Mouse (Mus musculus): ENCODE results near the gene Acbd7. TPM values are rescaled to one million over a fixed set of nuclear protein-coding genes. Genes with fewer than 3 reads are reported as not detected.

Acbd7 gene
- polyA plus RNA-seq, 1 experiment from 2014 or later: 0.33 TPM

DNA sequence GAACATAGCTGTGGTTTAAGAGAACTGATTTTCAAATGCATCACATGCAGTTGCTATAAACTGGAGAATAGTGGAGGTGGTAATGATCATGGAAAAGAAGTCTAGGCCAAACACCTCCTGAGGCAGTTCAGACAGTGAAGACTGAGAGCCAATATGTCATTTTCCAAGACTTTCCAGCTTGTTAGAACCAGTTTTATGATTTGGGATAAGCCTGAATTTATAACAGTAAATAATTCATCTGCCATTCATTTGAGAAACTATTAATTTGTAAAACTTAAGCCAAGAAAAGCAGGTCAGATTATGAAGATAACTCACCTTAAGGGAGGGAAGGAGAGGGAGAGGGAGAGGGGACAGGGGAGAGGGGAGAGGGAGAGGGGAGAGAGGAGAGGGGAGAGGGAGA, 17.2 kb downstream of the Acbd7 start:
- no peak overlapping the region for H3K9ac ChIP-seq (ENCODE audit: low read depth, low read length)
- no peaks in the 10 kb centered on the region for H3K4me1 ChIP-seq (ENCODE audit: control insufficient read depth, insufficient read depth, low read length)
- ATAC-seq (replicated peaks; ENCODE audit: insufficient number of reproducible peaks, low FRiP score, low TSS enrichment): no peak
- no peaks in the 10 kb centered on the region for H3K9me3 ChIP-seq (replicated peaks; ENCODE audit: control insufficient read depth, low read length)
- H3K36me3 ChIP-seq (ENCODE audit: control insufficient read depth, insufficient read depth, low read length): no peaks in the 10 kb centered on the region
- H3K27ac ChIP-seq (ENCODE audit: low read depth, low read length): no peak overlapping the region
- H3K4me2 ChIP-seq: no peak overlapping the region
- no peak overlapping the region for H3K4me3 ChIP-seq (ENCODE audit: low read depth, low read length)
- no peaks in the 10 kb centered on the region for H3K27me3 ChIP-seq (ENCODE audit: control insufficient read depth, insufficient read depth, low read length)

- no peak for ATAC-seq (replicated peaks; ENCODE audit: insufficient number of reproducible peaks, low FRiP score, low TSS enrichment)
- Histone ChIP-seq H3K27ac (ENCODE audit: low read depth, low read length) (no peak overlapping the region), H3K36me3 (ENCODE audit: control insufficient read depth, insufficient read depth, low read length) (no peaks in the 10 kb centered on the region), H3K4me2 (no peak overlapping the region), H3K4me1 (ENCODE audit: control insufficient read depth, insufficient read depth, low read length) (no peaks in the 10 kb centered on the region), H3K9ac (ENCODE audit: low read depth, low read length) (no peak overlapping the region), H3K9me3 (replicated peaks; ENCODE audit: control insufficient read depth, low read length) (no peaks in the 10 kb centered on the region), H3K27me3 (ENCODE audit: control insufficient read depth, insufficient read depth, low read length) (no peaks in the 10 kb centered on the region), H3K4me3 (ENCODE audit: low read depth, low read length) (no peak overlapping the region)
- 86% methylated on average over 8 of the region's 8 CpGs for WGBS (ENCODE audit: insufficient replicate concordance)
These were observed 19.8 kb downstream of the Acbd7 start for GRCm38 (mm10) chr2:3355793-3356192.

DNA sequence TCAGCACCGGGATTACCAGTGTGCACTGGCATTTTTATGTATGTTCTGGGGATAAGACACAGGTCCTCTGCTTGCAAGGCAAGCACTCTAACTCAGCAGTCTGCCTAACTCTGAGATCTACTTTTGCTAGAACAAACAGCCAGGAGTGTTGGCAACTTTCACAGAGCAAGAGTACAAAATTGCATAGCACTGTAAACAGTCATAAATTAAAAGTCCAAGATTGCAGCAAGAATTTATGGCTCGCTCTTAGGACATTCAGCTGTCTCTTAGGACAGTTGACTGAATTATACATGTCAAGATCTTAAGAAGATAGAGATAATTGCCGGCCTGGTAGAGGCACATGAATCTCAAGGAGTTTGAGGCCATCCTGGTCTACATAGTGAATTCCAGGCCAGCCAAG, 20.3 kb downstream of the Acbd7 start:
- H3K4me3 ChIP-seq (ENCODE audit: low read depth, low read length): no peak overlapping the region
- ATAC-seq (replicated peaks; ENCODE audit: insufficient number of reproducible peaks, low FRiP score, low TSS enrichment): no peak
- WGBS (ENCODE audit: insufficient replicate concordance): 72% methylated on average over 3 of the region's 3 CpGs

DNA sequence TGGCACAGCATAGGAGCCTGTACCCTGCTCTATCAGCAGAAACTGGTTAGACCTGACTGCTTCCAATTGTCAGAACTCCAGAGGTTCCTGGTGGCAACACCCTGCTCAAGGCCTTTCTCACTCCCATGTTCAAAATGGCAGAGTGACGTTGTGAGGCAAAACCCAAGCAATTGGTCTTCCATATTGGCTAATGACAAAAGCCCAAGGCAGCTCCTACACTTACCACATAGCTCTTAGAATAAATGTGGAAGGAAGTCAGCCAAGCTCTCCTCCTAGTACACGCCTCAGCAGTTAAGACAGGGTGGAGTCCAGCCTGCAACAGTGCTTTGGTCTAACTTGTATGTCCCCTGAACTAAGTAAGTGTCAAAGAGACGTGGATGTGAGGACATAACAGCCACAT, 21.9 kb downstream of the Acbd7 start:
- no peak overlapping the region for H3K4me3 ChIP-seq (ENCODE audit: low read depth, low read length)
- 76% methylated on average over 3 of the region's 3 CpGs for WGBS (ENCODE audit: insufficient replicate concordance)

More for the DNA sequence above, 20.3 kb downstream of the Acbd7 start:
- no peaks in the 10 kb centered on the region for H3K9me3 ChIP-seq (replicated peaks; ENCODE audit: control insufficient read depth, low read length)
- no peaks in the 10 kb centered on the region for H3K27me3 ChIP-seq (ENCODE audit: control insufficient read depth, insufficient read depth, low read length)
- no peaks in the 10 kb centered on the region for H3K4me1 ChIP-seq (ENCODE audit: control insufficient read depth, insufficient read depth, low read length)
- H3K4me2 ChIP-seq: no peak overlapping the region
- no peak overlapping the region for H3K27ac ChIP-seq (ENCODE audit: low read depth, low read length)
- H3K36me3 ChIP-seq (ENCODE audit: control insufficient read depth, insufficient read depth, low read length): no peaks in the 10 kb centered on the region
- H3K9ac ChIP-seq (ENCODE audit: low read depth, low read length): no peak overlapping the region

DNA sequence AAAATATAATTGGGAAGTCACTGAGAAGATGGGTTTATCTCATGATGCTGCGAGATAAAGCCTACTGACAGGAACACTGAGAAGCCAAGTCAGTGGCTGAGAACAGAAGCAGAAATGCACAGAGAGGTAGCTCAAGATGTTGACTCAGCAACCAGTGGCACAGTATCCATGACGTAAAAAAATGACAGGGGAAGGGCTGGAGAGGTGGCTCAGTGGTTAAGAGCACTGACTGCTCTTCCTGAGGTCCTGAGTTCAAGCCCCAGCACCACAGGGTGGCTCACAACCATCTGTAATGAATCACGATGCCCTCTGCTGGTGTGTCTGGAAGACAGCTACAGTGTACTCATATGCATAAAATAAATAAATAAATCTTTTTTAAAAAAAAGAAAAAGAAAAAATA, 25.1 kb downstream of the Acbd7 start:
- Histone ChIP-seq H3K27ac (ENCODE audit: low read depth, low read length) (no peak overlapping the region), H3K36me3 (ENCODE audit: control insufficient read depth, insufficient read depth, low read length) (no peaks in the 10 kb centered on the region), H3K9me3 (replicated peaks; ENCODE audit: control insufficient read depth, low read length) (no peaks in the 10 kb centered on the region), H3K4me1 (ENCODE audit: control insufficient read depth, insufficient read depth, low read length) (no peaks in the 10 kb centered on the region), H3K27me3 (ENCODE audit: control insufficient read depth, insufficient read depth, low read length) (no peaks in the 10 kb centered on the region), H3K4me2 (no peak overlapping the region), H3K4me3 (ENCODE audit: low read depth, low read length) (no peak overlapping the region), H3K9ac (ENCODE audit: low read depth, low read length) (no peak overlapping the region)
- WGBS (ENCODE audit: insufficient replicate concordance): 74% methylated on average over 3 of the region's 3 CpGs
- ATAC-seq (replicated peaks; ENCODE audit: insufficient number of reproducible peaks, low FRiP score, low TSS enrichment): no peak

More for the DNA sequence above, 21.9 kb downstream of the Acbd7 start:
- H3K9ac ChIP-seq (ENCODE audit: low read depth, low read length): no peak overlapping the region
- no peaks in the 10 kb centered on the region for H3K27me3 ChIP-seq (ENCODE audit: control insufficient read depth, insufficient read depth, low read length)
- H3K27ac ChIP-seq (ENCODE audit: low read depth, low read length): no peak overlapping the region
- ATAC-seq (replicated peaks; ENCODE audit: insufficient number of reproducible peaks, low FRiP score, low TSS enrichment): no peak
- no peaks in the 10 kb centered on the region for H3K9me3 ChIP-seq (replicated peaks; ENCODE audit: control insufficient read depth, low read length)
- H3K4me2 ChIP-seq: no peak overlapping the region
- no peaks in the 10 kb centered on the region for H3K36me3 ChIP-seq (ENCODE audit: control insufficient read depth, insufficient read depth, low read length)
- no peaks in the 10 kb centered on the region for H3K4me1 ChIP-seq (ENCODE audit: control insufficient read depth, insufficient read depth, low read length)

- no peak for ATAC-seq (replicated peaks; ENCODE audit: insufficient number of reproducible peaks, low FRiP score, low TSS enrichment)
- Histone ChIP-seq H3K4me2 (no peak overlapping the region), H3K4me3 (ENCODE audit: low read depth, low read length) (no peak overlapping the region), H3K27ac (ENCODE audit: low read depth, low read length) (no peak overlapping the region), H3K9me3 (replicated peaks; ENCODE audit: control insufficient read depth, low read length) (no peaks in the 10 kb centered on the region), H3K27me3 (ENCODE audit: control insufficient read depth, insufficient read depth, low read length) (no peaks in the 10 kb centered on the region), H3K4me1 (ENCODE audit: control insufficient read depth, insufficient read depth, low read length) (no peaks in the 10 kb centered on the region), H3K9ac (ENCODE audit: low read depth, low read length) (no peak overlapping the region), H3K36me3 (ENCODE audit: control insufficient read depth, insufficient read depth, low read length) (no peaks in the 10 kb centered on the region)
- 71% methylated on average over 4 of the region's 4 CpGs for WGBS (ENCODE audit: insufficient replicate concordance)
These were observed 29.2 kb downstream of the Acbd7 start for GRCm38 (mm10) chr2:3365127-3365526.

DNA sequence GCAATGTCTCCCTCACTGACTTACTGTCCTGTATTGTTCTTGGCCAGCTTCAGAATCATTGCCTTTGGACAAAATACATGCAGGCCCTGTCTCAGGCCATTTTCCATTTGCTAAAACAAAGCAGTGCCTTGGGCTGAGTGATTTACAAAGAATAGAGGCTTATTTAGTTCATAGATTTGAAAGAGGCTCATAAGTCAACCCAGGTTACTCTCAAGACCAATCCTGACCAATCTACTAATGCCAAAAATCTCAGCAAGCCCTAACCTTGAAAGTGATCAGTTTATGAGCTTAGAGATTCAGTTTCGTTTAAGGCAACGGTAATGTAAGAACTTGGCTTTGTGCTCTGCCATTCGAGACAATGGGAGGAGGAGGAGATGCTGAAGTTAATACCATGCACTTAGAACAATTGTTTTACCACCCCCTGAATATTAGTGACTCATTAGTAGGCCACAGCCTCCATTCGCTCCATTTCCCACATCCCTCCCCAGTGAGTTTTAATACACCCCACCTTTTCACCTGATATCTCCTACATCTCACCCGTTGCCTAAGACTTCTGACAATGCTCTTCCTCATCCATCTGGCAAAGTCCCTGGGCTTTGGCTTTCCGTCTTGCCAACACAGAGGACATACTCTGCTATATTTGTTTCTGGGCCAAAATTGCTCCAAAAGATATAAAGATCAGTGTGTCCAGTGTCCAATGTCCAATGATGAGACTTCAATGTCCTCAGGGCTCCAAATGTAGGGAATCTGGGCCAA, 51.3 kb downstream of the Acbd7 start:
- 79% methylated on average over 6 of the region's 6 CpGs for WGBS (ENCODE audit: insufficient replicate concordance)
- Histone ChIP-seq H3K36me3 (ENCODE audit: control insufficient read depth, insufficient read depth, low read length) (no peaks in the 10 kb centered on the region), H3K9ac (ENCODE audit: low read depth, low read length) (no peak overlapping the region), H3K9me3 (replicated peaks; ENCODE audit: control insufficient read depth, low read length) (no peaks in the 10 kb centered on the region), H3K4me1 (ENCODE audit: control insufficient read depth, insufficient read depth, low read length) (no peaks in the 10 kb centered on the region), H3K27me3 (ENCODE audit: control insufficient read depth, insufficient read depth, low read length) (no peaks in the 10 kb centered on the region), H3K4me3 (ENCODE audit: low read depth, low read length) (no peak overlapping the region), H3K4me2 (no peak overlapping the region), H3K27ac (ENCODE audit: low read depth, low read length) (no peak overlapping the region)
- no peak for ATAC-seq (replicated peaks; ENCODE audit: insufficient number of reproducible peaks, low FRiP score, low TSS enrichment)

Other genes with a start within 250 kb of the Acbd7 start
- gene Fam171a1, start 221.9 kb upstream of the Acbd7 start, polyA plus RNA-seq (2014; fragmentation: Nextera tagmentation; extraction: Ambion mirVana): 27.4 and 35.1 TPM in 2 replicates
- 38.2 and 40.2 TPM in 2 replicates for gene Nmt2, start 52.0 kb upstream of the Acbd7 start, polyA plus RNA-seq (2014; fragmentation: Nextera tagmentation; extraction: Ambion mirVana)
- gene Rpp38, start 3.5 kb upstream of the Acbd7 start, polyA plus RNA-seq (2014; fragmentation: Nextera tagmentation; extraction: Ambion mirVana): 14.4 and 16.2 TPM in 2 replicates
- not detected in 2 replicates for gene Olah, start 61.0 kb downstream of the Acbd7 start, polyA plus RNA-seq (2014; fragmentation: Nextera tagmentation; extraction: Ambion mirVana)
- not detected in 2 replicates for gene Meig1, start 86.5 kb downstream of the Acbd7 start, polyA plus RNA-seq (2014; fragmentation: Nextera tagmentation; extraction: Ambion mirVana)
- 5.2 and 5.5 TPM in 2 replicates for gene Dclre1c, start 88.0 kb downstream of the Acbd7 start, polyA plus RNA-seq (2014; fragmentation: Nextera tagmentation; extraction: Ambion mirVana)
- 12.1 and 13.9 TPM in 2 replicates for gene Suv39h2, start 138.9 kb downstream of the Acbd7 start, polyA plus RNA-seq (2014; fragmentation: Nextera tagmentation; extraction: Ambion mirVana)
- gene Gm45902, start 176.6 kb downstream of the Acbd7 start, polyA plus RNA-seq (2014; fragmentation: Nextera tagmentation; extraction: Ambion mirVana): 4.4 and 5.5 TPM in 2 replicates
- gene Hspa14, start 176.6 kb downstream of the Acbd7 start, polyA plus RNA-seq (2014; fragmentation: Nextera tagmentation; extraction: Ambion mirVana): 87.9 and 94.9 TPM in 2 replicates
- 0.34 and 0.80 TPM in 2 replicates for gene Cdnf, start 176.9 kb downstream of the Acbd7 start, polyA plus RNA-seq (2014; fragmentation: Nextera tagmentation; extraction: Ambion mirVana)
- gene Fam107b, start 234.3 kb downstream of the Acbd7 start, polyA plus RNA-seq (2014; fragmentation: Nextera tagmentation; extraction: Ambion mirVana): 34.6 and 38.2 TPM in 2 replicates